Mouse (Mus musculus) E14TG2a.4 (cell line): Measurements from ENCODE around the gene Rgs11.

ENCODE experiments used
- CTCF ChIP-seq: conservative IDR thresholded peaks from 2 replicates; pipeline ENCODE4 v1.5.1; 2014; ENCODE audit warnings: low read length
- NANOG ChIP-seq: IDR thresholded peaks from 2 replicates; pipeline ENCODE4 v1.6.1; 2014; ENCODE audit warnings: borderline replicate concordance, low read length, mixed read lengths
- POU5F1 ChIP-seq: IDR thresholded peaks from 2 replicates; pipeline ENCODE4 v1.6.1; 2014; ENCODE audit warnings: low read length, borderline replicate concordance

- TF ChIP-seq CTCF (no peak), NANOG (no peak), POU5F1 (no peak)
Measured at GRCm38 (mm10) chr17:26192481-26193190, 10.1 kb upstream of the Rgs11 start.
